Mouse (Mus musculus): Measurements from ENCODE around the gene Aaed1.

DNA sequence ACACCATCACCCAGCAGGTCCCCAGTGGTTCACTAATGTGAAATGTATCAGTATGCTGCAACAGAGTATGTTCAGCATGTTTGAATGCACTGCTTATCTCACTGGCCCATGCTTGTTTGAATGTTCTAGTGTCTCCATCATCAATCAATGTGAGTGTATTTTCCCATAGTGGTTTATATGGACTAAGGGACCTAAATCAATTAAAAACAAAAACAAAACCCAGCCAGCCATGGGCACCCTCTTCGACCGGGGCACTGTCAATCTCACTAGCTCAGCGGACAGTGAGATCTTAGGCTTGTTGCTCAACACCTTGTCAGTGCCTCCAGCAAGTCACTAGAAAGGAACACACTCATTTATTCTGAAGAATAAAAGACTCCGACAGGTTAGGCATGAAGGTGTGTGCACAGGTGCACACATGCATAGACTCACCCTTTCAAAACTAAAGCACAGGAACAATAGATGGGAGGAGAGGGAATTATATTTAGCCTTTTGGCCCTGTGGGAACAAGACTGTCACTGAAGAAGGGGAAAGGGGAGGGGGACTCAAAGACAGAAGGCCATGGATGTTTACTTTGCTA lies 67.7 kb downstream of the Aaed1 start:
- TF ChIP-seq CTCF (IDR thresholded peaks at IDR 0.05; ENCODE audit: insufficient read depth, low read length) (no peak), POLR2A (IDR thresholded peaks at IDR 0.05; ENCODE audit: borderline replicate concordance, extremely low read depth, low read depth, low read length) (no peak)
